Mouse (Mus musculus) MEL (cell line): ENCODE results near the gene Olfr904. TPM values are rescaled to one million over a fixed set of nuclear protein-coding genes. Genes with fewer than 3 reads are reported as not detected.

Experiments
- DNase-seq: peaks from one replicate; pipeline ENCODE4 v3.0.0; 2011; ENCODE audit warnings: low read depth, low spot score
- H3K27ac ChIP-seq: 2 replicates; pipeline ENCODE4 v1.5.1; 2012; ENCODE audit warnings: low read depth, mild to moderate bottlenecking, control low read depth, low read length, moderate library complexity; ENCODE audit not compliant: control insufficient read depth
- H3K27me3 ChIP-seq, 2 experiments: fragments of 150-350 bp in 1 of 2; sonication (generic) in 1 of 2; 2 replicates each; pipeline ENCODE4 v1.6.1; 2012; ENCODE audit warnings: low read length in 2 of 2, mild to moderate bottlenecking in 2 of 2, improper control_type of control experiment in 1 of 2, moderate library complexity in 1 of 2; ENCODE audit not compliant: insufficient read depth in 2 of 2, control insufficient read depth in 1 of 2
- H3K36me3 ChIP-seq, 2 experiments: 2 replicates each; pipeline ENCODE4 v1.6.1; 2012 to 2014; ENCODE audit warnings: low read length in 2 of 2, improper control_type of control experiment in 1 of 2, inconsistent platforms in 1 of 2, mild to moderate bottlenecking in 1 of 2; ENCODE audit not compliant: insufficient read depth in 2 of 2, control insufficient read depth in 1 of 2
- H3K4me1 ChIP-seq, 2 experiments: fragments of 150-350 bp in 1 of 2; sonication (generic) in 1 of 2; 2 replicates each; pipeline ENCODE4 v1.6.1; 2012; ENCODE audit warnings: low read length in 2 of 2, improper control_type of control experiment in 1 of 2, mild to moderate bottlenecking in 1 of 2; ENCODE audit not compliant: insufficient read depth in 2 of 2, control insufficient read depth in 1 of 2
- H3K4me3 ChIP-seq, 2 experiments: fragments of 150-350 bp in 1 of 2; sonication (generic) in 1 of 2; 2 replicates each; pipeline ENCODE4 v1.5.1; 2012; ENCODE audit warnings: low read depth in 2 of 2, low read length in 2 of 2, mild to moderate bottlenecking in 2 of 2, moderate library complexity in 2 of 2, control low read depth in 1 of 2, improper control_type of control experiment in 1 of 2; ENCODE audit not compliant: control insufficient read depth in 1 of 2, insufficient read depth in 1 of 2
- H3K79me2 ChIP-seq: 2 replicates; pipeline ENCODE4 v1.6.1; 2012; ENCODE audit warnings: mild to moderate bottlenecking, low read length, moderate library complexity; ENCODE audit not compliant: control insufficient read depth, poor library complexity, insufficient read depth
- H3K9ac ChIP-seq: 2 replicates; pipeline ENCODE4 v1.6.1; 2012; ENCODE audit warnings: low read depth, mild to moderate bottlenecking, control low read depth, low read length, moderate library complexity; ENCODE audit not compliant: control insufficient read depth, poor library complexity, severe bottlenecking
- H3K9me3 ChIP-seq: fragments of 150-350 bp; sonication (generic); replicated peaks from 2 replicates; pipeline ENCODE4 v1.6.1; 2012; ENCODE audit warnings: mild to moderate bottlenecking, low read length, improper control_type of control experiment, moderate library complexity; ENCODE audit not compliant: insufficient read depth
- GABPA ChIP-seq: IDR thresholded peaks from 2 replicates; pipeline ENCODE4 v1.6.1; 2012; ENCODE audit warnings: low read depth, mild to moderate bottlenecking, inconsistent platforms, low read length, improper control_type of control experiment, moderate library complexity
- JUND ChIP-seq: IDR thresholded peaks from 2 replicates; pipeline ENCODE4 v1.6.1; 2011; ENCODE audit warnings: low read depth, mild to moderate bottlenecking, improper control_type of control experiment, low read length
- MAFK ChIP-seq: IDR thresholded peaks from 2 replicates; pipeline ENCODE4 v1.6.1; 2011; ENCODE audit warnings: low read depth, mild to moderate bottlenecking, low read length, improper control_type of control experiment, borderline replicate concordance
- MXI1 ChIP-seq: IDR thresholded peaks from 2 replicates; pipeline ENCODE4 v1.6.1; 2011; ENCODE audit warnings: mild to moderate bottlenecking, low read depth, low read length, improper control_type of control experiment
- MYB ChIP-seq: IDR thresholded peaks from 2 replicates; pipeline ENCODE4 v1.6.1; 2011; ENCODE audit warnings: mild to moderate bottlenecking, low read depth, low read length, improper control_type of control experiment
- MYC ChIP-seq: IDR thresholded peaks from 2 replicates; pipeline ENCODE4 v1.6.1; 2011; ENCODE audit warnings: low read depth, mild to moderate bottlenecking, low read length, improper control_type of control experiment, moderate library complexity
- POLR2AphosphoS2 ChIP-seq: IDR thresholded peaks from 2 replicates; pipeline ENCODE4 v1.6.1; 2011; ENCODE audit warnings: low read length, improper control_type of control experiment
- RCOR1 ChIP-seq: IDR thresholded peaks from 2 replicates; pipeline ENCODE4 v1.6.1; 2012; ENCODE audit warnings: low read depth, mild to moderate bottlenecking, inconsistent platforms, low read length, improper control_type of control experiment
- UBTF ChIP-seq: IDR thresholded peaks from 2 replicates; pipeline ENCODE4 v1.6.1; 2012; ENCODE audit warnings: low read depth, mild to moderate bottlenecking, inconsistent platforms, low read length, improper control_type of control experiment, moderate library complexity, borderline replicate concordance; ENCODE audit not compliant: insufficient read depth
- USF1 ChIP-seq: IDR thresholded peaks from 2 replicates; pipeline ENCODE4 v1.6.1; 2014; ENCODE audit warnings: low read depth, mild to moderate bottlenecking, inconsistent platforms, low read length, improper control_type of control experiment, moderate library complexity
- ZKSCAN1 ChIP-seq: IDR thresholded peaks from 2 replicates; pipeline ENCODE4 v1.6.1; 2012; ENCODE audit warnings: low read depth, mild to moderate bottlenecking, inconsistent platforms, low read length, improper control_type of control experiment, moderate library complexity
- polyA plus RNA-seq, 2 experiments: library from polyadenylated mRNA; stranded (reverse) in 1 of 2; unstranded in 1 of 2; fragments of >175 nt in 1 of 2; fragments of >200 nt in 1 of 2; gene quantifications; 2 replicates each; pipeline versions ENCODE4 v1.2.1 to v1.2.4; 2012; ENCODE audit warnings: low replicate concordance in 2 of 2, low read depth in 1 of 2; ENCODE audit not compliant: insufficient read length in 2 of 2, insufficient read depth in 1 of 2, missing spikeins in 1 of 2
- total RNA-seq: library from RNA; depleted of rRNA; stranded (reverse); fragments of 300-350 nt; gene quantifications from 2 replicates; pipeline ENCODE4 v1.2.3, GENCODE M21; 2012; rRNA removed

Olfr904 gene
- total and polyA plus RNA-seq, 3 experiments: not detected

DNA sequence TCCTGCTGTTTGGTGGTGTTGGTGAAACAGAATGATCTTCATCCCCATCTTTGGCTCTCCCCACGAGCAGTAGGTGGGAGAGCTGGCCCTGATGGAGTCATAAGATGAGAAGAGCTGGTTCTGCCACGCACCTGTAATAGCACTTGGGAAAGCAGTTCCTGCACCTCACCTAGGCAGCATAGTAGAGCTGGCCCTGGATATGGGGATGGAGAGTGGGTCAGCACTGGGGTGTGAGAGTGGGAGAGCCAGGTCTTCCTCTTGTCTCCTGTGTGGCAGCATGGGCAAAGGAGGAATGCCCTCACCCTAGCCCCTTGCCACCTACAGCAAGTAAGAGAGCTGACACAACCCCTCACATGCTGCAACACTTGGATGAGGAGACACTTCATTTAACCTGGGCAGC is 49.4 kb downstream of the Olfr904 start:
- no peak for TF ChIP-seq POLR2AphosphoS2
- no peak for TF ChIP-seq MYC
- no peak for TF ChIP-seq MYB
- TF ChIP-seq MXI1: no peak
- TF ChIP-seq ZKSCAN1: no peak
- TF ChIP-seq USF1: no peak
- no peak for TF ChIP-seq MAFK
- TF ChIP-seq UBTF: no peak
- TF ChIP-seq JUND: no peak
- TF ChIP-seq RCOR1: no peak
- no peak for TF ChIP-seq GABPA
- no peak for DNase-seq
- Histone ChIP-seq H3K36me3 (no peaks in the 10 kb centered on the region), H3K9me3 (no peaks in the 10 kb centered on the region), H3K27ac (no peak overlapping the region), H3K79me2 (no peaks in the 10 kb centered on the region), H3K4me1 (no peaks in the 10 kb centered on the region), H3K4me3 (no peak overlapping the region), H3K27me3 (no peaks in the 10 kb centered on the region), H3K9ac (no peak overlapping the region)

Other genes with a start within 250 kb of the Olfr904 start
- not detected in 2 replicates for gene Olfr894, start 245.1 kb upstream of the Olfr904 start, total RNA-seq
- gene Olfr894, start 245.1 kb upstream of the Olfr904 start, polyA plus RNA-seq: not detected
- gene Olfr143, start 210.4 kb upstream of the Olfr904 start, total RNA-seq: not detected in 2 replicates
- not detected for gene Olfr143, start 210.4 kb upstream of the Olfr904 start, polyA plus RNA-seq
- not detected in 2 replicates for gene Olfr895, start 195.3 kb upstream of the Olfr904 start, total RNA-seq
- not detected for gene Olfr895, start 195.3 kb upstream of the Olfr904 start, polyA plus RNA-seq
- not detected in 2 replicates for gene Olfr896-ps1, start 172.0 kb upstream of the Olfr904 start, total RNA-seq
- gene Olfr896-ps1, start 172.0 kb upstream of the Olfr904 start, polyA plus RNA-seq: not detected
- gene Olfr25, start 134.1 kb upstream of the Olfr904 start, total RNA-seq: not detected in 2 replicates
- not detected for gene Olfr25, start 134.1 kb upstream of the Olfr904 start, polyA plus RNA-seq
- not detected in 2 replicates for gene Olfr898, start 114.7 kb upstream of the Olfr904 start, total RNA-seq
- gene Olfr898, start 114.7 kb upstream of the Olfr904 start, polyA plus RNA-seq: not detected
- not detected in 2 replicates for gene Olfr250, start 96.2 kb upstream of the Olfr904 start, total RNA-seq
- gene Olfr250, start 96.2 kb upstream of the Olfr904 start, polyA plus RNA-seq: not detected
- gene Olfr251, start 86.1 kb upstream of the Olfr904 start, total RNA-seq: not detected in 2 replicates
- not detected for gene Olfr251, start 86.1 kb upstream of the Olfr904 start, polyA plus RNA-seq
- not detected in 2 replicates for gene Olfr147, start 61.4 kb upstream of the Olfr904 start, total RNA-seq
- not detected for gene Olfr147, start 61.4 kb upstream of the Olfr904 start, polyA plus RNA-seq
- not detected in 2 replicates for gene Olfr901, start 33.7 kb upstream of the Olfr904 start, total RNA-seq
- not detected for gene Olfr901, start 33.7 kb upstream of the Olfr904 start, polyA plus RNA-seq
- not detected in 2 replicates for gene Olfr902, start 15.5 kb upstream of the Olfr904 start, total RNA-seq
- gene Olfr902, start 15.5 kb upstream of the Olfr904 start, polyA plus RNA-seq: not detected
- not detected in 2 replicates for gene Olfr905, start 8.0 kb downstream of the Olfr904 start, total RNA-seq
- gene Olfr905, start 8.0 kb downstream of the Olfr904 start, polyA plus RNA-seq: under 1 TPM in 1 of 2 experiments, not detected in 1; 0.01 TPM
- gene Olfr906, start 23.9 kb downstream of the Olfr904 start, total RNA-seq: not detected in 2 replicates
- gene Olfr906, start 23.9 kb downstream of the Olfr904 start, polyA plus RNA-seq: not detected
- not detected in 2 replicates for gene Olfr907, start 32.7 kb downstream of the Olfr904 start, total RNA-seq
- gene Olfr907, start 32.7 kb downstream of the Olfr904 start, polyA plus RNA-seq: not detected
- not detected in 2 replicates for gene Olfr911-ps1, start 58.4 kb downstream of the Olfr904 start, total RNA-seq
- gene Olfr911-ps1, start 58.4 kb downstream of the Olfr904 start, polyA plus RNA-seq: not detected
- gene Olfr910, start 74.7 kb downstream of the Olfr904 start, total RNA-seq: not detected in 2 replicates
- gene Olfr910, start 74.7 kb downstream of the Olfr904 start, polyA plus RNA-seq: not detected
- not detected in 2 replicates for gene Olfr912, start 117.0 kb downstream of the Olfr904 start, total RNA-seq
- gene Olfr912, start 117.0 kb downstream of the Olfr904 start, polyA plus RNA-seq: not detected
- not detected in 2 replicates for gene Olfr913, start 129.6 kb downstream of the Olfr904 start, total RNA-seq
- gene Olfr913, start 129.6 kb downstream of the Olfr904 start, polyA plus RNA-seq: not detected
- gene Olfr914, start 142.0 kb downstream of the Olfr904 start, total RNA-seq: not detected in 2 replicates
- gene Olfr914, start 142.0 kb downstream of the Olfr904 start, polyA plus RNA-seq: not detected
- gene Olfr916, start 196.7 kb downstream of the Olfr904 start, total RNA-seq: not detected in 2 replicates
- not detected for gene Olfr916, start 196.7 kb downstream of the Olfr904 start, polyA plus RNA-seq
- gene Olfr917, start 202.7 kb downstream of the Olfr904 start, total RNA-seq: not detected in 2 replicates
- gene Olfr917, start 202.7 kb downstream of the Olfr904 start, polyA plus RNA-seq: not detected
- gene Olfr918, start 211.5 kb downstream of the Olfr904 start, total RNA-seq: not detected in 2 replicates
- under 1 TPM in 1 of 2 experiments, not detected in 1; 0.03 TPM for gene Olfr918, start 211.5 kb downstream of the Olfr904 start, polyA plus RNA-seq
- gene Olfr919, start 240.5 kb downstream of the Olfr904 start, total RNA-seq: not detected in 2 replicates
- not detected for gene Olfr919, start 240.5 kb downstream of the Olfr904 start, polyA plus RNA-seq